Mouse (Mus musculus) G1E (cell line): ENCODE measurements around the gene Sugct. TPM values are rescaled to one million over a fixed set of nuclear protein-coding genes. Genes with fewer than 3 reads are reported as not detected.
"Not testable (repeated sequence)": the region's sequence is repeated elsewhere in the genome, so short reads cannot be mapped to it uniquely, and the experiment has no call there.

Experiments used
- ATAC-seq: 2 replicates; pipeline ENCODE4 v1.8.0; 2016; ENCODE audit warnings: mild to moderate bottlenecking; ENCODE audit not compliant: insufficient number of reproducible peaks, poor library complexity, low FRiP score, severe bottlenecking; ENCODE audit errors: extremely low read depth
- DNase-seq: peaks from one replicate; pipeline ENCODE4 v3.0.0; 2012; ENCODE audit warnings: low spot score
- H3K27me3 ChIP-seq: 2 replicates; pipeline ENCODE4 v1.6.1; 2012; ENCODE audit warnings: mild to moderate bottlenecking, low read length, inconsistent platforms; ENCODE audit not compliant: insufficient read depth
- H3K36me3 ChIP-seq: replicated peaks from 2 replicates; pipeline ENCODE3; 2012; ENCODE audit warnings: mild to moderate bottlenecking, inconsistent platforms
- H3K4me1 ChIP-seq: 2 replicates; pipeline ENCODE4 v1.6.1; 2012; ENCODE audit warnings: low read depth, low read length, inconsistent platforms, mixed read lengths; ENCODE audit not compliant: insufficient read depth
- H3K4me3 ChIP-seq: 2 replicates; pipeline ENCODE4 v1.5.1; 2012; ENCODE audit warnings: low read depth, mild to moderate bottlenecking, inconsistent platforms, low read length, moderate library complexity, mixed read lengths
- H3K9me3 ChIP-seq: replicated peaks from 2 replicates; pipeline ENCODE4 v1.6.1; 2012; ENCODE audit warnings: inconsistent platforms
- CTCF ChIP-seq: IDR thresholded peaks from 2 replicates; pipeline ENCODE4 v1.5.1; 2012; ENCODE audit warnings: low read depth, low read length, inconsistent platforms, mixed read lengths
- GATA1 ChIP-seq: IDR thresholded peaks from 2 replicates; pipeline ENCODE4 v1.6.1; 2012; ENCODE audit warnings: borderline replicate concordance, low read length, inconsistent platforms, mixed read lengths
- GATA2 ChIP-seq: IDR thresholded peaks from 2 replicates; pipeline ENCODE4 v1.6.1; 2012; ENCODE audit warnings: low read depth, low read length, inconsistent platforms, borderline replicate concordance
- POLR2AphosphoS5 ChIP-seq: IDR thresholded peaks from 2 replicates; pipeline ENCODE4 v1.6.1; 2012; ENCODE audit warnings: low read depth, low read length, inconsistent platforms; ENCODE audit not compliant: insufficient replicate concordance
- TAL1 ChIP-seq: conservative IDR thresholded peaks from 2 replicates; pipeline ENCODE4 v1.6.1; 2012; ENCODE audit warnings: low read depth, low read length, inconsistent platforms, mixed read lengths
- polyA plus RNA-seq: library from polyadenylated mRNA; stranded (reverse); fragments of >175 nt; gene quantifications from 2 replicates; pipeline ENCODE4 v1.2.3, GENCODE M21; 2012
- total RNA-seq, 2 experiments: library from RNA; stranded (forward) in 1 of 2; stranded (reverse) in 1 of 2; fragments of 200-1000 nt in 1 of 2; fragments of >200 nt in 1 of 2; fragmentation: Nextera tagmentation in 1 of 2; gene quantifications; 2 replicates each; pipeline ENCODE4 v1.2.3; 2014 to 2017

Sugct gene
- total and polyA plus RNA-seq, 3 experiments, result 1.1 to 4.8 (median 1.8) TPM

- no peak for ATAC-seq
- TF ChIP-seq TAL1, result no peak
- TF ChIP-seq GATA2, result no peak
- no peak for TF ChIP-seq CTCF
- no peak for TF ChIP-seq GATA1
- no peak for TF ChIP-seq POLR2AphosphoS5
- H3K27me3 ChIP-seq, result no peaks in the 10 kb centered on the region
- no peak for DNase-seq
- no peaks in the 10 kb centered on the region for H3K4me1 ChIP-seq
- no peaks in the 10 kb centered on the region for H3K9me3 ChIP-seq
- no peaks in the 10 kb centered on the region for H3K36me3 ChIP-seq
- no peak overlapping the region for H3K4me3 ChIP-seq
These were observed 856.9 kb downstream of the Sugct start for GRCm38 (mm10) chr13:16838409-16838808.

DNA sequence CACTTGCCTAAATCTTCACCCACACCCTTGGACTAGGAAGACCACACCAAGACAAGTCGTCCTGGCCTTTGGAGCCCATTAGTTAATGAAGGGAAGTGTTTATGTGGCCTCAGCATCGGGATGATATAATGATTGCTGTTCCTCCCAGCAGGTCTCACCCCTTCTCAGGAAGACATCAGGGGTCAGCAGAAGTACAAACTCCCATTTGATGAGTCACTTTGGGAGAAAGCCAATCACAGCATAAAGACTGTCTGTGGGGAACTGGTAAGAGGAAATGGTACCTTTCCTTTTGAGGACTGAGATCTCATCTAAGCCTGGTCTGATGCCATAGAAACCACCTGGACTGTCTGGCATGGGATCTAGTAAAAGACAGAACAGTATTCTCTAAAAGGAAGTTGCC lies 860.2 kb downstream of the Sugct start:
- Histone ChIP-seq H3K27me3 (no peaks in the 10 kb centered on the region), H3K9me3 (no peaks in the 10 kb centered on the region), H3K36me3 (no peaks in the 10 kb centered on the region), H3K4me1 (no peaks in the 10 kb centered on the region), H3K4me3 (no peak overlapping the region)
- no peak for ATAC-seq
- DNase-seq, result no peak
- no peak for TF ChIP-seq GATA1
- TF ChIP-seq GATA2, result no peak
- TF ChIP-seq POLR2AphosphoS5, result no peak
- TF ChIP-seq TAL1, result no peak
- no peak for TF ChIP-seq CTCF

DNA sequence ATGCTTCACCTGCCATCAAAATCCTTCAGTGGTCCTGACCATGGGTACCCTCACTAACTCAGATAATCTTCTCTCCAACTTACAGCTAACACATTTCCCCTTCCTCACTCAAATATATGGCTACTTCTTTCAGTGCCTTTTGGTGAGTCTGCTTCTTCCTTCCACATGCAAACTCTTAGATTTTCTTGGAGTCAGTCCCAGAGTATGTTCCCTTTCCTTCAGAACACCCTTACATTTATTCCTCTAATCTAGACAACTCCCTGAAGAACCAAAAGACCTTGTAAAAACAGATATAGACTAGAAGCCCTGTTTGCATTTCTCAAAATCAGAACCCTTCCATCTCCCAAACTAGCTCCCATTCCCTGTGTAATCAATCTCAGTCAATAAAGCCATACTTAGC lies 862.3 kb downstream of the Sugct start:
- Histone ChIP-seq H3K4me1 (no peaks in the 10 kb centered on the region), H3K27me3 (no peaks in the 10 kb centered on the region), H3K36me3 (no peaks in the 10 kb centered on the region), H3K4me3 (no peak overlapping the region), H3K9me3 (no peaks in the 10 kb centered on the region)
- TF ChIP-seq POLR2AphosphoS5, result no peak
- no peak for ATAC-seq
- no peak for DNase-seq

DNA sequence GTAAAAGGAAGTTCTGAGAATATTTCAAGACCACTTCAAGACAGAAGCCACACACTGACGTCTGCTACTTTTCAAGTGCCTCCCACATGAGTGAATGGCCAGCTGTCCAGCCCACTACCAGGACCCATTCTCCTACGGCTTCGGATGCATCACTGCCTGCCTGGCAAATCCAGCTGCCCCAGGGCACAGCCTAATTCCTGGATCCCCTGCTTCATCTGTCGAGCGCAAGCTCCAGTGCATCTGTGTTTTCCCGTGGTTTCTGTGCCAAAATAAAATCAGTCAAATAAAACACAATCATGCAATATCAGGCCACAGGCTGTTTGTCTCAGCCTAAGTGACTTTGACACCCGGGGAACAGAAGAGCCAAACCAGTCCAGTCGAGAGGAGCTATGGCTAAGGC lies 863.5 kb downstream of the Sugct start:
- Histone ChIP-seq H3K4me3 (no peak overlapping the region), H3K27me3 (no peaks in the 10 kb centered on the region), H3K4me1 (no peaks in the 10 kb centered on the region), H3K36me3 (no peaks in the 10 kb centered on the region), H3K9me3 (no peaks in the 10 kb centered on the region)
- DNase-seq (no peak), ATAC-seq (no peak)
- no peak for TF ChIP-seq CTCF
- no peak for TF ChIP-seq TAL1
- no peak for TF ChIP-seq GATA1
- TF ChIP-seq POLR2AphosphoS5, result no peak
- no peak for TF ChIP-seq GATA2

DNA sequence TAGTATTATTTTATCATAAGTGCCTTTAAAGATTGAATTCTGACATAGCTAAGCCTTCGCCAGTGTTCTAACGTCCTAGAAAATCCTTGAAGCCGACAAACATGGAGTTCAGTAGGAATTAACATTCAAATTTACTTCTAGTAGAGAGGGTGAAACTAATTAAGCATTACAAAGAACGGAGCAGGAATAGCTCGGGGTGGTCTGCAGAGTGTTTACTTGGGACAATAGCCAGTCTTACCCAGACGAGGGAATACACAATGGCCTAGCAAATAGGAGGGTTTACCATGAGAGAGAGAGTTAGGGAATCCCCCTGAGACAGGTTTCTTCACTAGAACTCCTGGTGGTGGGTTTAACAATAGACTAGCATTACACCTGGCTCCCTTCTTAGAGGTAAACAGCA lies 865.1 kb downstream of the Sugct start:
- not testable (repeated sequence) for H3K27me3 ChIP-seq, H3K4me1 ChIP-seq, H3K4me3 ChIP-seq, ATAC-seq, DNase-seq, H3K9me3 ChIP-seq, H3K36me3 ChIP-seq

GRCm38 (mm10) chr13:16829589-16829988 lies 865.8 kb downstream of the Sugct start:
- no peak for DNase-seq
- ATAC-seq, result no peak
- Histone ChIP-seq H3K4me3 (no peak overlapping the region), H3K27me3 (no peaks in the 10 kb centered on the region), H3K36me3 (no peaks in the 10 kb centered on the region), H3K4me1 (no peaks in the 10 kb centered on the region), H3K9me3 (no peaks in the 10 kb centered on the region)
- TF ChIP-seq TAL1 (no peak), GATA1 (no peak), POLR2AphosphoS5 (no peak)

DNA sequence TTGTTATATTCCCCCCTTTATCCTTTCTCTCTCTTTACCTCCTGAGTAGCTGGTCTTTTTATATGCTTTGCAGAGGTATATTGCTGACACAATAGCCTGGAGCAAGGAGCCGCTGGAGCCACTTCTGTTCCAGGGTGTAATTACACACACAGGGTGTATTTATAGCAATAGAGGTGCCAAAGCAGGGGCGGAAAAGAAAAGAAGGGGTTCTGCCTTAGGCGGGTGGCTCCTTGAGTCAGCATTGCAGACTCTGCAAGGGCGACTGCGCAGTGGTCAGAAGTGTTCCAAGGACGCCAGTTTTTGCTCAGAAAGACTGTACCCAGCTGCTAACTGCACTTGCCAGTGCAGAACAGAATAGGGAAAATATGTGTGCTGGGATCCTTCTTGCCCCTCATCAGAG lies 869.7 kb downstream of the Sugct start:
- no peak for TF ChIP-seq GATA1
- no peak for TF ChIP-seq CTCF
- no peak for TF ChIP-seq POLR2AphosphoS5
- TF ChIP-seq GATA2, result no peak
- TF ChIP-seq TAL1, result no peak
- DNase-seq (no peak), ATAC-seq (no peak)
- no peaks in the 10 kb centered on the region for H3K9me3 ChIP-seq
- no peaks in the 10 kb centered on the region for H3K27me3 ChIP-seq
- H3K4me1 ChIP-seq, result no peaks in the 10 kb centered on the region
- H3K36me3 ChIP-seq, result no peaks in the 10 kb centered on the region
- no peak overlapping the region for H3K4me3 ChIP-seq
